Mouse (Mus musculus) embryonic fibroblast, embryonic 13.5 days (primary cell): Measurements from ENCODE around the gene Vps26c. TPM values are rescaled to one million over a fixed set of nuclear protein-coding genes. Genes with fewer than 3 reads are reported as not detected.

ENCODE experiments used
- H3K27ac ChIP-seq: 2 replicates; pipeline ENCODE4 v1.5.1; 2012; ENCODE audit warnings: low read length, control low read depth, inconsistent platforms; ENCODE audit not compliant: insufficient read depth
- H3K4me1 ChIP-seq: 2 replicates; pipeline ENCODE4 v1.6.1; 2011; ENCODE audit warnings: low read length; ENCODE audit not compliant: control insufficient read depth, insufficient read depth
- H3K4me3 ChIP-seq: 2 replicates; pipeline ENCODE4 v1.5.1; 2011; ENCODE audit warnings: mild to moderate bottlenecking, control low read depth, low read length; ENCODE audit not compliant: insufficient read depth
- CTCF ChIP-seq: IDR thresholded peaks from 2 replicates; pipeline ENCODE4 v1.5.1; 2011; ENCODE audit warnings: mild to moderate bottlenecking, control low read depth, low read length, moderate library complexity, borderline replicate concordance; ENCODE audit not compliant: insufficient read depth
- POLR2A ChIP-seq: IDR thresholded peaks from 2 replicates; pipeline ENCODE4 v1.6.1; 2011; ENCODE audit warnings: low read depth, mild to moderate bottlenecking, control low read depth, low read length, moderate library complexity
- polyA plus RNA-seq: library from polyadenylated mRNA; stranded (reverse); fragments of >200 nt; gene quantifications from 2 replicates; pipeline ENCODE4 v1.2.4, GENCODE M21; 2011; ENCODE audit warnings: low read depth; ENCODE audit not compliant: missing spikeins, insufficient read length

Gene Vps26c
- 46.2 and 59.6 TPM in 2 replicates for polyA plus RNA-seq

DNA sequence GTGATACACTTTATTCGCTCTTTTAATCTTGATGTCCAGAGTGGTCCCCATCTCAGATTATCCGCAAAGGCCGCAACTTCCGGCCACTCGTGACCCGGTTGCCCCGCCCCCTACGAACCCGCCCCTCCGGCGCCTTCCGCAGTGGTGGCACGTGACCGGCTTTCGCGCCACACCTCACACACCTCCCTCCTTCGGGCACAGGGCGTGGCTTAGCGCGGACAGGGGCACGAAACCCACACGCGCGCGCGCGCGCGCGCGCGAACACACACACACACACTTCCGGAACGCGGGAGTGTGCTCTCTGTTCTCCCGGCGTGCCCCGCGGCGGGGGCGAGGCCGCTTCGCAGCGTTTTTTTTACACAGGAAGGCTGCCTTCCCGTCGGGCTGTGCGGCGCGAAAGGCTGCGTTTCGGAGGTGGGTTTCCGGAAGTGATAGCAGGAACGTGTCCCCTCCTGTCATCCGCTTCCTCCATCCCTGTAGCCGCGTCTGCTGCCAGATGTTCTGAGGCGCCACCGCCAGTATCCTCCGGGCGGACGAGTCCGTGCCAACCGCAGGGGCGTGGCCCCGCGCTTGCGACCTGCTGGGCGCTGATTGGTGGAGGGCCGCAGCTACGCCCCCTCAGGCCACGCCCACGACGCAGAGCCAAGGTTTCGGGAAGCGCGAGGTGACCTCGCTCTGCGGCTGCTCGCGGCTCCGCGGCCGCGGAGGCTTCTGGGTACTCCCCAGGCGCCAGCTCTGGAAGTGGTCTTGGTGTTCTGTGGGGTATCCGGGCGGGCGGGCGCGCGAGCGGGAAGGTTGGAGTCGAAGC is at the start of gene Vps26c:
TSS of gene Vps26c (minus strand) at position 487 of the 808 bp plus-strand sequence.
- Histone ChIP-seq H3K4me1 (no peaks in the 10 kb centered on the region), H3K27ac (peak within 1 kb of the TSS; percentile 85), H3K4me3 (peak within 1 kb of the TSS; percentile 91)
- TF ChIP-seq POLR2A: peak; percentile 82
- no peak for TF ChIP-seq CTCF

- H3K27ac ChIP-seq: no peak overlapping the region
- no peak overlapping the region for H3K4me3 ChIP-seq
- peaks cover 24% of the 10 kb centered on the region for H3K4me1 ChIP-seq
- TF ChIP-seq POLR2A (no peak), CTCF (no peak)
Measured at GRCm38 (mm10) chr16:94575757-94576156, 49.1 kb upstream of the Vps26c start.

GRCm38 (mm10) chr16:94574718-94575094 is 48.1 kb upstream of the Vps26c start:
- Histone ChIP-seq H3K4me1 (peaks cover 19% of the 10 kb centered on the region), H3K27ac (no peak overlapping the region), H3K4me3 (no peak overlapping the region)
- TF ChIP-seq CTCF: no peak
- no peak for TF ChIP-seq POLR2A

- Histone ChIP-seq H3K4me1 (peaks cover 19% of the 10 kb centered on the region), H3K4me3 (no peak overlapping the region), H3K27ac (no peak overlapping the region)
- no peak for TF ChIP-seq POLR2A
- TF ChIP-seq CTCF: no peak
Measured at GRCm38 (mm10) chr16:94574025-94574717, 47.5 kb upstream of the Vps26c start.

DNA sequence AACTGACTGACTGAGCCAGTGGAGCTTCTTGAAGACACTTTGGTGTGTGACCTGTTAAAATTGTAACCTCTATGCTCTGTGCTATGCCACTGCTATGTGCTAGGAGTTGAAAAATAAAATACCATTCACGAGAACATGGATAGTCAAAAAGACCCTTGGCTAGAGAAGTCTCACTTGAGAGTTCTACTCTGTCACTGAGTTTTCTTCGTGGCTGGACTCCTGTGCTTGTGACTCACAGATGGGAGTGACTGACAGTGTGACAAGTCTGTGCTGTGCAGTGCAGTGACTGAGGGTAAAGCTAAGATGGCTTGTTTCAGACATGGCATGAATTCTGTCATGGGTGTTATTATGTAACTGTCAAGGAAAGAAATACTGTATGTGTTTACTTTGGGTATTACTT is 45.8 kb upstream of the Vps26c start:
- TF ChIP-seq CTCF (no peak), POLR2A (no peak)
- 0 out of 2 replicates have a peak overlapping the region, but pooled peaks have one; percentile 35 for H3K4me3 ChIP-seq
- peaks cover 19% of the 10 kb centered on the region for H3K4me1 ChIP-seq
- H3K27ac ChIP-seq: 0 out of 2 replicates have a peak overlapping the region, but pooled peaks have one; percentile 6

GRCm38 (mm10) chr16:94571111-94571993 is 44.7 kb upstream of the Vps26c start:
- peak overlapping the region; percentile 93 for H3K27ac ChIP-seq
- TF ChIP-seq CTCF (no peak), POLR2A (no peak)
- peak overlapping the region; percentile 85 for H3K4me3 ChIP-seq
- peaks cover 19% of the 10 kb centered on the region for H3K4me1 ChIP-seq

DNA sequence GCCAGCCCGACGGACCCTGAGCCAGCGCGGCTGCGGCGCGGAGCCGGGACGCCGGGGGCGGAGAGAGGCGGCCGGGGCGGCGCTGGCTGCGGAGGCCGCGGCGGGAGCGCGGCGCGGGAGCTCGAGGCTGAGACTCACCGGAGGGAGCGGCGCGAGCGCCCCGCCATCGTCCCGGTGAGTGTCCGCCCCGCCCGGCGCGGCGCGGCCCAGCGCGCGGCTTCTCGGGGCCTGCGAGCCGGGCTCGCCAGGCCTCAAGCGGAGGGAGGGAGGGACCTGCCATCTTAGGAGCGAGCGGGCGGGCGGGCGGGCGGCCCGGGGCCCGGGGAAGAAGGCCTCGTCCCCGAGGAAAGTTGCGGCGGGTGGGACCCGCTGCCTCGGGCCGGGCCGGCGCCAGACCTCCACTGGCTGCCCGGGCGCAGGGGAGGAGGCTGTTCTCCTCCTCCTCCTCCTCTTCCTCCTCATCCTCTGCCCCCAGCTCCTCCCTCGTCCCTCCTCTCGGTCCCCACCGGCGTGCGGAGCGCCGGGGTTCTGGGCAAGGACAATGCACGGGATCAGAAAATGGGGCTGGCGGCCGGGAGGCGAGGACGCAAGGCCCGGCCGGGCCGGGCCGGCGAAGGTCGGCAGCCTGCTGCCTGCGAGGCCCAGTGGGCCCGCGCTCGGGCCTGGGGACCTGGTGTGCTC is 43.9 kb upstream of the Vps26c start:
- peak; percentile 66 for TF ChIP-seq POLR2A
- no peak for TF ChIP-seq CTCF
- H3K4me3 ChIP-seq: peak overlapping the region; percentile 85
- H3K4me1 ChIP-seq: peaks cover 16% of the 10 kb centered on the region
- peak overlapping the region; percentile 93 for H3K27ac ChIP-seq

DNA sequence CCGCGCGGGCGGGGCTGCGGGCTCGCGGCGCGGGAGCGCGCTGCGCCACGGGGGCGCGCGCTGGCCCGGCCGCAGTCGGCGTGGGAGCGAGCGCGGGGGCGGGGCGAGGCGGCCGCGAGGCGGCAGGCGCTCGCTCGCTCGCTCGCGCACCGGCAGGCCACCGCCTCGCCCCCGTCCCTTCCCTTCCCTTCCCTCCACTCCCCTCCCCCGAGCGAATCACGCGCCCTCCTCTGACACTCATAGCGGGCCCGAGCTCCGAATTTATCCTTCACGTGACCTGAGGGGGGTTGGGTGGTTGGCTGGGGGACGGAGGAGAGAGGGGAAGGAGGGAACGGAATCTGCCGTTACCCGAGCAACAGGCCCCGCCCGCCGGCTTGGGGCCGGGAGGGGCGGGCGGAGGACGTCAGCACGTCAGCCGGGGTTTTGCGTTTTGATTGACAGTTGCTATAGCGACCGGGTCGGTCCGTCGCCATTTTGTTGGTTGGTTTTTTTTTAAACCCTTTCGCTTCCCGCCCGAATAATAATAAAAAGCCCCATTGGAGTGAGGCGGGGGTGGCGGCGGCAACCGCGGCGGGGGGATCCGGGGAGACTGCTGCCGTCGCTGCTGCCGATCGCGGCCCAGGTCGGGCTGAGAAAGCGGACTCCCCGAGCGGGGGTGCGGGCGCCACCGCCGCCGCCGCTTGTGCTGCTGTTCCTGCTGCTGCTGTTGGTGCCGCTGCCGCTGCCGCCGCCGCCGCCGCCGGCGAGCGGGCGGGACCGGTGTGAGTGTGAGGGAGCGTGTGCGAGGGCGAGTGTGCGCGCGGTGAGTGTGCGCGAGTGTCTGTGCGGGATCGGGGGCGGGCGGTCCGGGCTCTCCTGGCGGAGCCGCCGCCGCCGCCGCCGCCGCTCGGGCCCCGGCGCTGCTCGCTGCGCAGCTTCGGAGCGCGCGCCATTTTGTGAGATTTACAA is 42.9 kb upstream of the Vps26c start, which contains the start of gene Dyrk1a:
TSS of gene Dyrk1a (plus strand) at position 782 of the 948 bp plus-strand sequence.
- Histone ChIP-seq H3K27ac (peak within 1 kb of the TSS; percentile 98), H3K4me1 (peaks cover 13% of the 10 kb centered on the region), H3K4me3 (peak within 1 kb of the TSS; percentile 85)
- TF ChIP-seq CTCF: no peak
- TF ChIP-seq POLR2A: no peak; the same call in none of the 2 replicates
